Mouse (Mus musculus) erythroblast, adult 5-6 weeks (primary cell): ENCODE results near the gene 1700013H16Rik. TPM values are rescaled to one million over a fixed set of nuclear protein-coding genes. Genes with fewer than 3 reads are reported as not detected.
"Not testable (repeated sequence)": the region's sequence is repeated elsewhere in the genome, so short reads cannot be mapped to it uniquely, and the experiment has no call there.

ENCODE experiments used
- ATAC-seq: replicated peaks from 2 replicates; pipeline ENCODE4 v1.8.0; 2016; ENCODE audit warnings: moderate number of reproducible peaks, mild to moderate bottlenecking, moderate TSS enrichment, inconsistent platforms; ENCODE audit not compliant: poor library complexity, low FRiP score, severe bottlenecking
- total RNA-seq, 2 experiments: library from RNA; stranded (forward) in 1 of 2; stranded (reverse) in 1 of 2; fragments of 150-400 nt in 1 of 2; fragments of 200-764, 138-1000 nt in 1 of 2; gene quantifications; 2 replicates each; pipeline versions ENCODE4 v1.2.3 to v1.2.4; 2015 to 2017; ENCODE audit warnings: low replicate concordance in 2 of 2

1700013H16Rik gene
- not detected in 2 replicates for total RNA-seq (2015; ENCODE audit: low replicate concordance)
- total RNA-seq (2017; ENCODE audit: low replicate concordance), result not detected in 2 replicates

- no peak for ATAC-seq
Observed at GRCm38 (mm10) chrX:53757736-53758135, at the start of gene 1700013H16Rik. Gene 1700013H16Rik, minus strand, starts transcription at chrX:53757831.

GRCm38 (mm10) chrX:53799074-53799473 lies 41.4 kb upstream of the 1700013H16Rik start:
- no peak for ATAC-seq

GRCm38 (mm10) chrX:53797519-53797918 lies 39.9 kb upstream of the 1700013H16Rik start, which contains the start of gene Xlr:
Gene Xlr, minus strand, starts transcription at chrX:53797706.
- ATAC-seq, result not testable (repeated sequence)

GRCm38 (mm10) chrX:53776276-53776675 lies 18.6 kb upstream of the 1700013H16Rik start, which contains the start of gene Zfp36l3:
Gene Zfp36l3, minus strand, starts transcription at chrX:53776394.
- ATAC-seq, result no peak

GRCm38 (mm10) chrX:53752851-53753250 lies 4.8 kb downstream of the 1700013H16Rik start:
- no peak for ATAC-seq

GRCm38 (mm10) chrX:53728967-53729366 lies 28.7 kb downstream of the 1700013H16Rik start:
- no peak for ATAC-seq

- ATAC-seq, result no peak
Observed at GRCm38 (mm10) chrX:53724596-53724995, 33.0 kb downstream of the 1700013H16Rik start, which contains the start of gene 4930502E18Rik. Gene 4930502E18Rik, plus strand, starts transcription at chrX:53724826.

- ATAC-seq, result no peak
Observed at GRCm38 (mm10) chrX:53716323-53717182, 41.1 kb downstream of the 1700013H16Rik start.

- no peak for ATAC-seq
Observed at GRCm38 (mm10) chrX:53715942-53716322, 41.7 kb downstream of the 1700013H16Rik start.

GRCm38 (mm10) chrX:53702673-53703072 lies 55.0 kb downstream of the 1700013H16Rik start:
- no peak for ATAC-seq

- ATAC-seq, result no peak
Observed at GRCm38 (mm10) chrX:53699225-53699624, 58.4 kb downstream of the 1700013H16Rik start.

- no peak for ATAC-seq
Observed at GRCm38 (mm10) chrX:53694008-53694777, 63.4 kb downstream of the 1700013H16Rik start.

- no peak for ATAC-seq
Observed at GRCm38 (mm10) chrX:53693141-53693540, 64.5 kb downstream of the 1700013H16Rik start.

Other genes with a start within 250 kb of the 1700013H16Rik start
- not detected in 2 replicates for gene Rtl8c, start 149.8 kb downstream of the 1700013H16Rik start, total RNA-seq (2015; ENCODE audit: low replicate concordance)
- not detected in 2 replicates for gene Rtl8c, start 149.8 kb downstream of the 1700013H16Rik start, total RNA-seq (2017; ENCODE audit: low replicate concordance)
- gene Gm14597, start 148.9 kb downstream of the 1700013H16Rik start, total RNA-seq (2015; ENCODE audit: low replicate concordance), result not detected in 2 replicates
- gene Gm14597, start 148.9 kb downstream of the 1700013H16Rik start, total RNA-seq (2017; ENCODE audit: low replicate concordance), result not detected in 2 replicates
- 4.0 TPM in 1 of 2 replicates, not detected in the other for gene Rtl8a, start 114.1 kb downstream of the 1700013H16Rik start, total RNA-seq (2015; ENCODE audit: low replicate concordance)
- 0.42 and 1.4 TPM in 2 replicates for gene Rtl8a, start 114.1 kb downstream of the 1700013H16Rik start, total RNA-seq (2017; ENCODE audit: low replicate concordance)
- gene Rtl8b, start 87.4 kb downstream of the 1700013H16Rik start, total RNA-seq (2015; ENCODE audit: low replicate concordance), result 2.7 and 3.5 TPM in 2 replicates
- gene Rtl8b, start 87.4 kb downstream of the 1700013H16Rik start, total RNA-seq (2017; ENCODE audit: low replicate concordance), result 0.42 TPM in 1 of 2 replicates, not detected in the other
- not detected in 2 replicates for gene 4930502E18Rik, start 33.0 kb downstream of the 1700013H16Rik start, total RNA-seq (2015; ENCODE audit: low replicate concordance)
- gene 4930502E18Rik, start 33.0 kb downstream of the 1700013H16Rik start, total RNA-seq (2017; ENCODE audit: low replicate concordance), result not detected in 2 replicates
- gene Zfp36l3, start 18.6 kb upstream of the 1700013H16Rik start, total RNA-seq (2015; ENCODE audit: low replicate concordance), result not detected in 2 replicates
- not detected in 2 replicates for gene Zfp36l3, start 18.6 kb upstream of the 1700013H16Rik start, total RNA-seq (2017; ENCODE audit: low replicate concordance)
- gene Xlr, start 39.9 kb upstream of the 1700013H16Rik start, total RNA-seq (2015; ENCODE audit: low replicate concordance), result 1.0 and 5.8 TPM in 2 replicates
- gene Xlr, start 39.9 kb upstream of the 1700013H16Rik start, total RNA-seq (2017; ENCODE audit: low replicate concordance), result 2.2 TPM in 1 of 2 replicates, not detected in the other